Mouse (Mus musculus): ENCODE measurements around the gene Col16a1. TPM values are rescaled to one million over a fixed set of nuclear protein-coding genes. Genes with fewer than 3 reads are reported as not detected.

The Col16a1 gene
- total and polyA plus RNA-seq, 3 experiments, result 0.25 to 0.50 TPM; not detected in 1

- TF ChIP-seq TBP (IDR thresholded peaks at IDR 0.05; ENCODE audit: low read depth, low read length) (no peak), TAL1 (IDR thresholded peaks at IDR 0.05; ENCODE audit: low read length) (no peak), MXI1 (IDR thresholded peaks at IDR 0.05; ENCODE audit: low read depth, low read length) (no peak)
Observed at GRCm38 (mm10) chr4:130017036-130017674, 30.5 kb upstream of the Col16a1 start.

GRCm38 (mm10) chr4:130022952-130023351, 24.7 kb upstream of the Col16a1 start:
- H3K9me3 ChIP-seq (replicated peaks; ENCODE audit: insufficient read depth, low read length), result no peaks in the 10 kb centered on the region
- no peak overlapping the region for H3K9ac ChIP-seq (ENCODE audit: control insufficient read depth, low read depth, low read length, poor library complexity, severe bottlenecking)
- H3K36me3 ChIP-seq (ENCODE audit: control insufficient read depth in 1 of 2, insufficient read depth in 2 of 2, low read length in 2 of 2), result no peaks in the 10 kb centered on the region
- H3K4me1 ChIP-seq (ENCODE audit: control insufficient read depth in 1 of 2, insufficient read depth in 2 of 2, low read length in 2 of 2), result no peaks in the 10 kb centered on the region
- TF ChIP-seq UBTF (IDR thresholded peaks at IDR 0.05; ENCODE audit: borderline replicate concordance, insufficient read depth, low read depth, low read length) (no peak), CHD2 (IDR thresholded peaks at IDR 0.05; ENCODE audit: low read length) (no peak), HCFC1 (IDR thresholded peaks at IDR 0.05; ENCODE audit: low read depth, low read length) (no peak), MAZ (IDR thresholded peaks at IDR 0.05; ENCODE audit: low read depth, low read length) (no peak), POLR2AphosphoS2 (IDR thresholded peaks at IDR 0.05; ENCODE audit: low read length) (no peak), USF1 (IDR thresholded peaks at IDR 0.05; ENCODE audit: low read depth, low read length) (no peak), SIN3A (IDR thresholded peaks at IDR 0.05; ENCODE audit: low read length) (no peak)
- H3K79me2 ChIP-seq (ENCODE audit: control insufficient read depth, insufficient read depth, low read length, poor library complexity), result no peaks in the 10 kb centered on the region
- H3K4me3 ChIP-seq (ENCODE audit: control insufficient read depth in 1 of 2, insufficient read depth in 1 of 2, low read depth in 2 of 2, low read length in 2 of 2), result no peak overlapping the region
- H3K27me3 ChIP-seq (ENCODE audit: control insufficient read depth in 1 of 2, insufficient read depth in 2 of 2, low read length in 2 of 2), result peaks cover 0 to 2% of the 10 kb centered on the region in 2 experiments; a peak in 1 of 4 replicates
- H3K27ac ChIP-seq (ENCODE audit: control insufficient read depth, low read depth, low read length), result no peak overlapping the region
- DNase-seq (ENCODE audit: low read depth, low spot score), result no peak

More at GRCm38 (mm10) chr4:130017036-130017674, 30.5 kb upstream of the Col16a1 start:
- Histone ChIP-seq H3K79me2 (ENCODE audit: control insufficient read depth, insufficient read depth, low read length, poor library complexity) (no peaks in the 10 kb centered on the region), H3K9ac (ENCODE audit: control insufficient read depth, low read depth, low read length, poor library complexity, severe bottlenecking) (no peak overlapping the region), H3K9me3 (replicated peaks; ENCODE audit: insufficient read depth, low read length) (no peaks in the 10 kb centered on the region), H3K27me3 (ENCODE audit: control insufficient read depth in 1 of 2, insufficient read depth in 2 of 2, low read length in 2 of 2) (peaks cover 0 to 3% of the 10 kb centered on the region in 2 experiments; a peak in 2 of 4 replicates), H3K36me3 (ENCODE audit: control insufficient read depth in 1 of 2, insufficient read depth in 2 of 2, low read length in 2 of 2) (no peaks in the 10 kb centered on the region), H3K4me1 (ENCODE audit: control insufficient read depth in 1 of 2, insufficient read depth in 2 of 2, low read length in 2 of 2) (0 out of 4 replicates have a peak, but pooled peaks cover 0 to 4% of the 10 kb centered on the region in 2 experiments), H3K27ac (ENCODE audit: control insufficient read depth, low read depth, low read length) (no peak overlapping the region), H3K4me3 (ENCODE audit: control insufficient read depth in 1 of 2, insufficient read depth in 1 of 2, low read depth in 2 of 2, low read length in 2 of 2) (no peak overlapping the region)
- no peak for DNase-seq (ENCODE audit: low read depth, low spot score)

GRCm38 (mm10) chr4:130023511-130024231, 24.0 kb upstream of the Col16a1 start:
- Histone ChIP-seq H3K27ac (ENCODE audit: control insufficient read depth, low read depth, low read length) (no peak overlapping the region), H3K4me3 (ENCODE audit: control insufficient read depth in 1 of 2, insufficient read depth in 1 of 2, low read depth in 2 of 2, low read length in 2 of 2) (no peak overlapping the region), H3K36me3 (ENCODE audit: control insufficient read depth in 1 of 2, insufficient read depth in 2 of 2, low read length in 2 of 2) (no peaks in the 10 kb centered on the region), H3K27me3 (ENCODE audit: control insufficient read depth in 1 of 2, insufficient read depth in 2 of 2, low read length in 2 of 2) (peaks cover 0 to 2% of the 10 kb centered on the region in 2 experiments; a peak in 1 of 4 replicates), H3K79me2 (ENCODE audit: control insufficient read depth, insufficient read depth, low read length, poor library complexity) (no peaks in the 10 kb centered on the region), H3K4me1 (ENCODE audit: control insufficient read depth in 1 of 2, insufficient read depth in 2 of 2, low read length in 2 of 2) (no peaks in the 10 kb centered on the region), H3K9me3 (replicated peaks; ENCODE audit: insufficient read depth, low read length) (no peaks in the 10 kb centered on the region), H3K9ac (ENCODE audit: control insufficient read depth, low read depth, low read length, poor library complexity, severe bottlenecking) (no peak overlapping the region)
- no peak for DNase-seq (ENCODE audit: low read depth, low spot score)
- TF ChIP-seq USF2 (IDR thresholded peaks at IDR 0.05; ENCODE audit: borderline replicate concordance in 1 of 2, insufficient read depth in 1 of 2, low read depth in 1 of 2, low read length in 2 of 2) (no peak), MEF2A (IDR thresholded peaks at IDR 0.05; ENCODE audit: extremely low read depth, insufficient replicate concordance, low read depth, low read length, poor library complexity, severe bottlenecking) (no peak), MAX (IDR thresholded peaks at IDR 0.05; ENCODE audit: low read length) (no peak), KAT2A (conservative IDR thresholded peaks at IDR 0.05; ENCODE audit: low read depth, low read length) (no peak)
